7 mouse cellular contexts compared by ENCODE assay signal in the genomic region with DNA sequence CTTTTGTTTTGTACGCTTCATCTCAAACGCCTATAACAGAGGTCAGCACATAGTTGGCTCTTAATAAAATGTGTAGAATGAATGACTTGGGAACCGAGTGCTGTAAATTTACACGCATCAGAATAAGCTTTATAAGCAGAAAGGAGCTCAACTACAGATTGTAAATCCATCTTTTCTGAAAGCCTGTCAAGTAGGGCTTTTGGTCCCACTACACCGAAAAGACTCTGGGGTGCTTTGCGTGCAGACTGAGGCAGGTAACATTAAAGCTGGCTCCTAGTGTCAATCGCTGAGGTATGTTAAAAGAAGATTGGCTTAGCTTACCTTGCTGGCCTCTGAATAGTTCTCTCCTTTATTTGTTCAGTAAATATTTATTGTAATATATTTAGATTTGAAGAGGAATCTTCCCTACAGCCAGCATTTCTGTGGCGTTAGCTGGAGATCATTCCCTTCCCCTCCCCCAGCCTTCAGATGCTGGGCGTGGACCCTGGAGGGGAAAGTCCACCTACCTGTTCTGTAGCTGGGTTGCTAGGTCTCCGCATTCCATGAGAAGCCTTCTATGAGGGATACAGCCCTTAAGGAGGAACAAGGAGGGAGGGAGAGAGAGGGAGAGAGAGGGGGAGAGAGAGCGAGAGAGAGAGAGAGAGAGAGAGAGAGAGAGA. TPM values are rescaled to one million over a fixed set of nuclear protein-coding genes. Genes with fewer than 3 reads are reported as not detected.
DNase-seq lines count a peak whose midpoint lies in the region; ATAC-seq and TF ChIP-seq lines count a peak whose summit lies in the region.

No protein-coding gene starts in this region.

- no peak for ATAC-seq in forebrain, embryonic 15.5 days (replicated peaks)
- no peak for ATAC-seq in limb, embryonic 13.5 days (ENCODE audit: low FRiP score, low read depth)

- H3K36me3 ChIP-seq in ES-Bruce4 (ENCODE audit: control insufficient read depth, insufficient read depth, low read length, poor library complexity, severe bottlenecking), result no peaks in the 10 kb centered on the region
- no peaks in the 10 kb centered on the region for H3K36me3 ChIP-seq in forebrain, embryonic 15.5 days
- H3K36me3 ChIP-seq in limb, embryonic 13.5 days, result no peaks in the 10 kb centered on the region
- H3K36me3 ChIP-seq in myocyte (ENCODE audit: control insufficient read depth, insufficient read depth), result no peaks in the 10 kb centered on the region

- H3K9ac ChIP-seq in ES-Bruce4 (ENCODE audit: low read depth, poor library complexity, severe bottlenecking), result peak overlapping the region; percentile 67
- H3K9ac ChIP-seq in forebrain, embryonic 15.5 days (replicated peaks), result peak overlapping the region; percentile 76
- H3K9ac ChIP-seq in limb, embryonic 13.5 days, result peak overlapping the region; percentile 73

- H3K4me3 ChIP-seq in ES-Bruce4 (ENCODE audit: low read depth, low read length) (no peak overlapping the region), myocyte (peak overlapping the region; percentile 10)
- H3K4me3 ChIP-seq in bone marrow macrophage, adult 2 months (ENCODE audit: insufficient read depth, low read length), result peak overlapping the region; percentile 64
- peak overlapping the region; percentile 52 for H3K4me3 ChIP-seq in forebrain, embryonic 15.5 days
- peak overlapping the region; percentile 55 for H3K4me3 ChIP-seq in limb, embryonic 13.5 days

- no peak for TF ChIP-seq CTCF in ES-Bruce4 (IDR thresholded peaks at IDR 0.05; ENCODE audit: low read depth, low read length)
- TF ChIP-seq CTCF in bone marrow macrophage, adult 2 months (IDR thresholded peaks at IDR 0.05; ENCODE audit: low read depth, low read length), result no peak

- H3K79me2 ChIP-seq in myocyte (ENCODE audit: control insufficient read depth, insufficient read depth), result no peaks in the 10 kb centered on the region

- DNase-seq in right cerebral cortex, postnatal 14 days, result no peak
- DNase-seq in c-Kit-positive CD71-positive TER-119-positive erythroid progenitor cells, embryonic 14.5 days (ENCODE audit: low spot score), result no peak

- no peak for TF ChIP-seq EP300 in ES-Bruce4 (IDR thresholded peaks at IDR 0.05; ENCODE audit: insufficient read depth, low read depth, low read length)

- H3ac ChIP-seq in myocyte (ENCODE audit: control insufficient read depth, insufficient read length), result no peak overlapping the region

- no peak overlapping the region for H3K27ac ChIP-seq in ES-Bruce4 (ENCODE audit: insufficient read depth, low read length)
- no peak overlapping the region for H3K27ac ChIP-seq in bone marrow macrophage, adult 2 months (ENCODE audit: insufficient read depth, low read depth, low read length)
- H3K27ac ChIP-seq in forebrain, embryonic 15.5 days (replicated peaks), result peak overlapping the region; percentile 90
- H3K27ac ChIP-seq in limb, embryonic 13.5 days, result no peak overlapping the region

- peaks cover 7% of the 10 kb centered on the region for H3K9me3 ChIP-seq in ES-Bruce4 (replicated peaks; ENCODE audit: control insufficient read depth, insufficient read depth, low read length, poor library complexity, severe bottlenecking)
- H3K9me3 ChIP-seq in forebrain, embryonic 15.5 days, result no peaks in the 10 kb centered on the region
- H3K9me3 ChIP-seq in limb, embryonic 13.5 days, result no peaks in the 10 kb centered on the region

- H3K27me3 ChIP-seq in ES-Bruce4 (ENCODE audit: control insufficient read depth, insufficient read depth, low read length, poor library complexity, severe bottlenecking) (no peaks in the 10 kb centered on the region), myocyte (ENCODE audit: control insufficient read depth, insufficient read depth, insufficient read length) (peaks cover 10% of the 10 kb centered on the region)
- H3K27me3 ChIP-seq in forebrain, embryonic 15.5 days, result no peaks in the 10 kb centered on the region
- H3K27me3 ChIP-seq in limb, embryonic 13.5 days, result peaks cover 14% of the 10 kb centered on the region

- peak overlapping the region; percentile 92 for H3K4me2 ChIP-seq in forebrain, embryonic 15.5 days (replicated peaks)
- peak overlapping the region; percentile 92 for H3K4me2 ChIP-seq in limb, embryonic 13.5 days (replicated peaks)
- H3K4me2 ChIP-seq in myocyte (ENCODE audit: low read depth), result peak overlapping the region; percentile 86

- H3K4me1 ChIP-seq in ES-Bruce4 (ENCODE audit: control insufficient read depth, insufficient read depth, low read length), result peaks cover 2% of the 10 kb centered on the region
- H3K4me1 ChIP-seq in bone marrow macrophage, adult 2 months (ENCODE audit: control insufficient read depth, insufficient read depth, low read length), result no peaks in the 10 kb centered on the region
- peaks cover 23% of the 10 kb centered on the region for H3K4me1 ChIP-seq in forebrain, embryonic 15.5 days
- H3K4me1 ChIP-seq in limb, embryonic 13.5 days, result peaks cover 11% of the 10 kb centered on the region

- no peak for TF ChIP-seq POLR2A in ES-Bruce4 (IDR thresholded peaks at IDR 0.05; ENCODE audit: insufficient read depth, low read length)
- TF ChIP-seq POLR2A in bone marrow macrophage, adult 2 months (IDR thresholded peaks at IDR 0.05; ENCODE audit: borderline replicate concordance, low read depth, low read length), result no peak
- no peak for TF ChIP-seq POLR2A in myocyte (IDR thresholded peaks at IDR 0.05; ENCODE audit: insufficient read length, low read depth)

- 3% methylated on average over 11 of the region's 11 CpGs for WGBS in forebrain, embryonic 15.5 days
- WGBS in limb, embryonic 13.5 days, result 2% methylated on average over 10 of the region's 11 CpGs

TF ChIP-seq in myocyte, 11 proteins besides CTCF, POLR2A, EP300 and RAD21:
- TF ChIP-seq MYOG (IDR thresholded peaks at IDR 0.05; ENCODE audit: control insufficient read depth in 1 of 3, insufficient read depth in 1 of 3, insufficient read length in 2 of 3, low read depth in 2 of 3), result no peak
- no peak for TF ChIP-seq SRF (IDR thresholded peaks at IDR 0.05; ENCODE audit: control insufficient read depth, insufficient read length, low read depth)

RNA-seq across cellular contexts. Expression of gene Cgn, which starts 1.0 kb away (rescaled TPM):
- polyA plus RNA-seq in ES-Bruce4 (2011; ENCODE audit: insufficient read depth, insufficient read length, low read depth, missing spikeins), result 65.5 and 69.2 TPM in 2 replicates
- polyA plus RNA-seq in bone marrow macrophage, adult 2 months (2012; ENCODE audit: insufficient read depth, insufficient read length, missing spikeins), result 0.19 TPM in 1 of 2 replicates, not detected in the other
- 4.8 and 5.8 TPM in 2 replicates for polyA plus RNA-seq in forebrain, embryonic 15.5 days (2015; fragmentation: Nextera tagmentation; extraction: Ambion mirVana)
- polyA plus RNA-seq in limb, embryonic 13.5 days (2015; fragmentation: Nextera tagmentation; extraction: Ambion mirVana), result 7.1 and 7.3 TPM in 2 replicates
- 0.02 TPM for polyA plus RNA-seq in myocyte (2012; fragmentation: generic; extraction: Trizol)

RNA-seq across cellular contexts. Expression of gene Pogz, which starts 50.1 kb away (rescaled TPM):
- polyA plus RNA-seq in ES-Bruce4 (2011; ENCODE audit: insufficient read depth, insufficient read length, low read depth, missing spikeins) (89.2 and 92.6 TPM in 2 replicates), myocyte (2012; fragmentation: generic; extraction: Trizol) (11.5 TPM)
- polyA plus RNA-seq in bone marrow macrophage, adult 2 months (2012; ENCODE audit: insufficient read depth, insufficient read length, missing spikeins), result 20.7 and 28.6 TPM in 2 replicates
- polyA plus RNA-seq in forebrain, embryonic 15.5 days (2015; fragmentation: Nextera tagmentation; extraction: Ambion mirVana), result 24.7 and 26.5 TPM in 2 replicates
- polyA plus RNA-seq in limb, embryonic 13.5 days (2015; fragmentation: Nextera tagmentation; extraction: Ambion mirVana), result 21.2 and 25.0 TPM in 2 replicates
